Mouse (Mus musculus) gastrocnemius, adult 18-20 months (tissue): ENCODE data around the gene Hs3st4. TPM values are rescaled to one million over a fixed set of nuclear protein-coding genes. Genes with fewer than 3 reads are reported as not detected.

ENCODE experiments used
- DNase-seq: peaks from one replicate; pipeline ENCODE4 v3.0.0; 2021; ENCODE audit warnings: low spot score
- long read RNA-seq, 2 experiments: library from polyadenylated mRNA; stranded (forward); transcript quantifications; one replicate each; pipeline ENCODE4 v2.0.0; 2021
- total RNA-seq, 2 experiments: library from RNA; stranded (reverse); gene quantifications; 2 replicates each; pipeline ENCODE4 v1.2.3; 2021

Gene Hs3st4
- total RNA-seq, result not detected
- long read RNA-seq, experiment 1, result 0 reads
- long read RNA-seq, experiment 2, result 0 reads

- no peak for DNase-seq
Observed at GRCm38 (mm10) chr7:123982461-123983038, at the start of gene Hs3st4. Gene Hs3st4 (plus strand): TSS chr7:123982869.

- DNase-seq, result no peak
Observed at GRCm38 (mm10) chr7:123946836-123947235, 35.8 kb upstream of the Hs3st4 start.

- DNase-seq, result no peak
Observed at GRCm38 (mm10) chr7:123963021-123963420, 19.6 kb upstream of the Hs3st4 start.

GRCm38 (mm10) chr7:123964559-123965142 is 18.0 kb upstream of the Hs3st4 start:
- DNase-seq, result no peak

GRCm38 (mm10) chr7:123965515-123965914 is 17.2 kb upstream of the Hs3st4 start:
- DNase-seq, result no peak

GRCm38 (mm10) chr7:123975441-123975840 is 7.2 kb upstream of the Hs3st4 start:
- no peak for DNase-seq

GRCm38 (mm10) chr7:123981435-123981834 is 1.2 kb upstream of the Hs3st4 start:
- DNase-seq, result no peak

- no peak for DNase-seq
Observed at GRCm38 (mm10) chr7:123982010-123982409, 659 bp upstream of the Hs3st4 start.

GRCm38 (mm10) chr7:123983177-123984046 is 743 bp downstream of the Hs3st4 start:
- DNase-seq, result no peak

- no peak for DNase-seq
Observed at GRCm38 (mm10) chr7:123992121-123992520, 9.5 kb downstream of the Hs3st4 start.

GRCm38 (mm10) chr7:123997266-123997665 is 14.6 kb downstream of the Hs3st4 start:
- no peak for DNase-seq

GRCm38 (mm10) chr7:123998601-123999000 is 15.9 kb downstream of the Hs3st4 start:
- DNase-seq, result no peak

GRCm38 (mm10) chr7:124026908-124027307 is 44.2 kb downstream of the Hs3st4 start:
- DNase-seq, result no peak

GRCm38 (mm10) chr7:124032236-124032635 is 49.6 kb downstream of the Hs3st4 start:
- DNase-seq, result no peak

GRCm38 (mm10) chr7:124033332-124033731 is 50.7 kb downstream of the Hs3st4 start:
- DNase-seq, result no peak

GRCm38 (mm10) chr7:124037281-124037700 is 54.6 kb downstream of the Hs3st4 start:
- no peak for DNase-seq

- DNase-seq, result no peak
Observed at GRCm38 (mm10) chr7:124039142-124039541, 56.5 kb downstream of the Hs3st4 start.

- no peak for DNase-seq
Observed at GRCm38 (mm10) chr7:124047382-124047781, 64.7 kb downstream of the Hs3st4 start.

GRCm38 (mm10) chr7:124048971-124049370 is 66.3 kb downstream of the Hs3st4 start:
- no peak for DNase-seq

- no peak for DNase-seq
Observed at GRCm38 (mm10) chr7:124050421-124050820, 67.8 kb downstream of the Hs3st4 start.

GRCm38 (mm10) chr7:124083741-124084140 is 101.1 kb downstream of the Hs3st4 start:
- DNase-seq, result no peak

- peak; percentile 1 for DNase-seq
Observed at GRCm38 (mm10) chr7:124129019-124129418, 146.3 kb downstream of the Hs3st4 start.
